Mouse (Mus musculus): Measurements from ENCODE around the gene Calr.

Calr gene

GRCm38 (mm10) chr8:84846722-84847572 lies at the start of gene Calr:
Calr (minus strand) TSS chr8:84846934.
- DNase-seq (ENCODE audit: low read depth in 1 of 2, low spot score in 2 of 2): peak; percentile 98 to 100

- DNase-seq (ENCODE audit: low read depth in 1 of 2, low spot score in 2 of 2): no peak
Observed at GRCm38 (mm10) chr8:84895963-84896362, 49.2 kb upstream of the Calr start.

GRCm38 (mm10) chr8:84893709-84894134 lies 47.0 kb upstream of the Calr start, which contains the start of gene Gcdh:
Gcdh (minus strand) TSS chr8:84893921.
- DNase-seq (ENCODE audit: low read depth in 1 of 2, low spot score in 2 of 2): peak; percentile 77 to 85

GRCm38 (mm10) chr8:84892993-84893708 lies 46.4 kb upstream of the Calr start:
- no peak for DNase-seq (ENCODE audit: low read depth in 1 of 2, low spot score in 2 of 2)

GRCm38 (mm10) chr8:84889141-84889540 lies 42.4 kb upstream of the Calr start:
- no peak for DNase-seq (ENCODE audit: low read depth in 1 of 2, low spot score in 2 of 2)

- DNase-seq (ENCODE audit: low read depth in 1 of 2, low spot score in 2 of 2): no peak
Observed at GRCm38 (mm10) chr8:84888280-84888679, 41.5 kb upstream of the Calr start.

GRCm38 (mm10) chr8:84884728-84885127 lies 38.0 kb upstream of the Calr start:
- DNase-seq (ENCODE audit: low read depth in 1 of 2, low spot score in 2 of 2): no peak

GRCm38 (mm10) chr8:84878915-84879314 lies 32.2 kb upstream of the Calr start:
- DNase-seq (ENCODE audit: low read depth in 1 of 2, low spot score in 2 of 2): no peak

- DNase-seq (ENCODE audit: low read depth in 1 of 2, low spot score in 2 of 2): no peak
Observed at GRCm38 (mm10) chr8:84877297-84878035, 30.7 kb upstream of the Calr start.

- no peak for DNase-seq (ENCODE audit: low read depth in 1 of 2, low spot score in 2 of 2)
Observed at GRCm38 (mm10) chr8:84874339-84874738, 27.6 kb upstream of the Calr start.

- no peak for DNase-seq (ENCODE audit: low read depth in 1 of 2, low spot score in 2 of 2)
Observed at GRCm38 (mm10) chr8:84873016-84873415, 26.3 kb upstream of the Calr start.

GRCm38 (mm10) chr8:84872309-84872965 lies 25.7 kb upstream of the Calr start:
- peak in 1 of 2 experiments; percentile 15 for DNase-seq (ENCODE audit: low read depth in 1 of 2, low spot score in 2 of 2)

- DNase-seq (ENCODE audit: low read depth in 1 of 2, low spot score in 2 of 2): peak in 1 of 2 experiments; percentile 77
Observed at GRCm38 (mm10) chr8:84871376-84872308, 24.9 kb upstream of the Calr start, which contains the start of gene Syce2. Syce2 (plus strand) TSS chr8:84872111.

- DNase-seq (ENCODE audit: low read depth in 1 of 2, low spot score in 2 of 2): peak; percentile 81 to 83
Observed at GRCm38 (mm10) chr8:84856864-84857441, 10.2 kb upstream of the Calr start, which contains the start of gene Farsa. Farsa (plus strand) TSS chr8:84856989.

- DNase-seq (ENCODE audit: low read depth in 1 of 2, low spot score in 2 of 2): no peak
Observed at GRCm38 (mm10) chr8:84856434-84856833, 9.7 kb upstream of the Calr start.

GRCm38 (mm10) chr8:84847684-84848435 lies 1.1 kb upstream of the Calr start:
- no peak for DNase-seq (ENCODE audit: low read depth in 1 of 2, low spot score in 2 of 2)

- DNase-seq (ENCODE audit: low read depth in 1 of 2, low spot score in 2 of 2): no peak
Observed at GRCm38 (mm10) chr8:84846094-84846721, 526 bp downstream of the Calr start.

Measured in monocyte, adult 2 months (primary cell).